Mouse (Mus musculus) MEL (cell line): ENCODE results near the gene Nlk. TPM values are rescaled to one million over a fixed set of nuclear protein-coding genes. Genes with fewer than 3 reads are reported as not detected.

Source experiments
- DNase-seq: peaks from one replicate; pipeline ENCODE4 v3.0.0; 2011; ENCODE audit warnings: low read depth, low spot score
- H3K27ac ChIP-seq: 2 replicates; pipeline ENCODE4 v1.5.1; 2012; ENCODE audit warnings: low read depth, mild to moderate bottlenecking, control low read depth, low read length, moderate library complexity; ENCODE audit not compliant: control insufficient read depth
- H3K27me3 ChIP-seq, 2 experiments: fragments of 150-350 bp in 1 of 2; sonication (generic) in 1 of 2; 2 replicates each; pipeline ENCODE4 v1.6.1; 2012; ENCODE audit warnings: low read length in 2 of 2, mild to moderate bottlenecking in 2 of 2, improper control_type of control experiment in 1 of 2, moderate library complexity in 1 of 2; ENCODE audit not compliant: insufficient read depth in 2 of 2, control insufficient read depth in 1 of 2
- H3K36me3 ChIP-seq, 2 experiments: 2 replicates each; pipeline ENCODE4 v1.6.1; 2012 to 2014; ENCODE audit warnings: low read length in 2 of 2, improper control_type of control experiment in 1 of 2, inconsistent platforms in 1 of 2, mild to moderate bottlenecking in 1 of 2; ENCODE audit not compliant: insufficient read depth in 2 of 2, control insufficient read depth in 1 of 2
- H3K4me1 ChIP-seq, 2 experiments: fragments of 150-350 bp in 1 of 2; sonication (generic) in 1 of 2; 2 replicates each; pipeline ENCODE4 v1.6.1; 2012; ENCODE audit warnings: low read length in 2 of 2, improper control_type of control experiment in 1 of 2, mild to moderate bottlenecking in 1 of 2; ENCODE audit not compliant: insufficient read depth in 2 of 2, control insufficient read depth in 1 of 2
- H3K4me3 ChIP-seq, 2 experiments: fragments of 150-350 bp in 1 of 2; sonication (generic) in 1 of 2; 2 replicates each; pipeline ENCODE4 v1.5.1; 2012; ENCODE audit warnings: low read depth in 2 of 2, low read length in 2 of 2, mild to moderate bottlenecking in 2 of 2, moderate library complexity in 2 of 2, control low read depth in 1 of 2, improper control_type of control experiment in 1 of 2; ENCODE audit not compliant: control insufficient read depth in 1 of 2, insufficient read depth in 1 of 2
- H3K79me2 ChIP-seq: 2 replicates; pipeline ENCODE4 v1.6.1; 2012; ENCODE audit warnings: mild to moderate bottlenecking, low read length, moderate library complexity; ENCODE audit not compliant: control insufficient read depth, poor library complexity, insufficient read depth
- H3K9ac ChIP-seq: 2 replicates; pipeline ENCODE4 v1.6.1; 2012; ENCODE audit warnings: low read depth, mild to moderate bottlenecking, control low read depth, low read length, moderate library complexity; ENCODE audit not compliant: control insufficient read depth, poor library complexity, severe bottlenecking
- H3K9me3 ChIP-seq: fragments of 150-350 bp; sonication (generic); replicated peaks from 2 replicates; pipeline ENCODE4 v1.6.1; 2012; ENCODE audit warnings: mild to moderate bottlenecking, low read length, improper control_type of control experiment, moderate library complexity; ENCODE audit not compliant: insufficient read depth
- CHD1 ChIP-seq: IDR thresholded peaks from 2 replicates; pipeline ENCODE4 v1.6.1; 2012; ENCODE audit warnings: low read depth, mild to moderate bottlenecking, inconsistent platforms, low read length, improper control_type of control experiment
- E2F4 ChIP-seq: IDR thresholded peaks from 2 replicates; pipeline ENCODE4 v1.6.1; 2011; ENCODE audit warnings: low read depth, low read length, improper control_type of control experiment, borderline replicate concordance
- GABPA ChIP-seq: IDR thresholded peaks from 2 replicates; pipeline ENCODE4 v1.6.1; 2012; ENCODE audit warnings: low read depth, mild to moderate bottlenecking, inconsistent platforms, low read length, improper control_type of control experiment, moderate library complexity
- GATA1 ChIP-seq: IDR thresholded peaks from 2 replicates; pipeline ENCODE4 v1.6.1; 2011; ENCODE audit warnings: low read depth, low read length, improper control_type of control experiment
- HCFC1 ChIP-seq: IDR thresholded peaks from 2 replicates; pipeline ENCODE4 v1.6.1; 2012; ENCODE audit warnings: low read depth, mild to moderate bottlenecking, inconsistent platforms, low read length, improper control_type of control experiment, moderate library complexity
- JUND ChIP-seq: IDR thresholded peaks from 2 replicates; pipeline ENCODE4 v1.6.1; 2011; ENCODE audit warnings: low read depth, mild to moderate bottlenecking, improper control_type of control experiment, low read length
- KAT2A ChIP-seq: conservative IDR thresholded peaks from 2 replicates; pipeline ENCODE4 v1.6.1; 2012; ENCODE audit warnings: low read depth, low read length, improper control_type of control experiment, inconsistent platforms
- MAFK ChIP-seq: IDR thresholded peaks from 2 replicates; pipeline ENCODE4 v1.6.1; 2011; ENCODE audit warnings: low read depth, mild to moderate bottlenecking, low read length, improper control_type of control experiment, borderline replicate concordance
- MAX ChIP-seq: IDR thresholded peaks from 2 replicates; pipeline ENCODE4 v1.6.1; 2011; ENCODE audit warnings: low read length, improper control_type of control experiment
- MAZ ChIP-seq: IDR thresholded peaks from 2 replicates; pipeline ENCODE4 v1.6.1; 2012; ENCODE audit warnings: low read depth, mild to moderate bottlenecking, inconsistent platforms, low read length, improper control_type of control experiment
- MEF2A ChIP-seq: IDR thresholded peaks from 2 replicates; pipeline ENCODE4 v1.6.1; 2014; ENCODE audit warnings: low read depth, mild to moderate bottlenecking, inconsistent platforms, low read length, improper control_type of control experiment; ENCODE audit not compliant: poor library complexity, insufficient replicate concordance, severe bottlenecking; ENCODE audit errors: extremely low read depth
- MYB ChIP-seq: IDR thresholded peaks from 2 replicates; pipeline ENCODE4 v1.6.1; 2011; ENCODE audit warnings: mild to moderate bottlenecking, low read depth, low read length, improper control_type of control experiment
- NELFE ChIP-seq: IDR thresholded peaks from 2 replicates; pipeline ENCODE4 v1.6.1; 2011; ENCODE audit warnings: low read depth, low read length, improper control_type of control experiment
- RCOR1 ChIP-seq: IDR thresholded peaks from 2 replicates; pipeline ENCODE4 v1.6.1; 2012; ENCODE audit warnings: low read depth, mild to moderate bottlenecking, inconsistent platforms, low read length, improper control_type of control experiment
- SIN3A ChIP-seq: IDR thresholded peaks from 2 replicates; pipeline ENCODE4 v1.6.1; 2012; ENCODE audit warnings: low read length, improper control_type of control experiment, inconsistent platforms
- TBP ChIP-seq: IDR thresholded peaks from 2 replicates; pipeline ENCODE4 v1.8.0; 2011; ENCODE audit warnings: low read depth, low read length, improper control_type of control experiment
- UBTF ChIP-seq: IDR thresholded peaks from 2 replicates; pipeline ENCODE4 v1.6.1; 2012; ENCODE audit warnings: low read depth, mild to moderate bottlenecking, inconsistent platforms, low read length, improper control_type of control experiment, moderate library complexity, borderline replicate concordance; ENCODE audit not compliant: insufficient read depth
- ZKSCAN1 ChIP-seq: IDR thresholded peaks from 2 replicates; pipeline ENCODE4 v1.6.1; 2012; ENCODE audit warnings: low read depth, mild to moderate bottlenecking, inconsistent platforms, low read length, improper control_type of control experiment, moderate library complexity
- polyA plus RNA-seq, 2 experiments: library from polyadenylated mRNA; stranded (reverse) in 1 of 2; unstranded in 1 of 2; fragments of >175 nt in 1 of 2; fragments of >200 nt in 1 of 2; gene quantifications; 2 replicates each; pipeline versions ENCODE4 v1.2.1 to v1.2.4; 2012; ENCODE audit warnings: low replicate concordance in 2 of 2, low read depth in 1 of 2; ENCODE audit not compliant: insufficient read length in 2 of 2, insufficient read depth in 1 of 2, missing spikeins in 1 of 2
- total RNA-seq: library from RNA; depleted of rRNA; stranded (reverse); fragments of 300-350 nt; gene quantifications from 2 replicates; pipeline ENCODE4 v1.2.3, GENCODE M21; 2012

Nlk gene
- total and polyA plus RNA-seq, 3 experiments: 16.9 to 17.9 TPM; not detected in 1

DNA sequence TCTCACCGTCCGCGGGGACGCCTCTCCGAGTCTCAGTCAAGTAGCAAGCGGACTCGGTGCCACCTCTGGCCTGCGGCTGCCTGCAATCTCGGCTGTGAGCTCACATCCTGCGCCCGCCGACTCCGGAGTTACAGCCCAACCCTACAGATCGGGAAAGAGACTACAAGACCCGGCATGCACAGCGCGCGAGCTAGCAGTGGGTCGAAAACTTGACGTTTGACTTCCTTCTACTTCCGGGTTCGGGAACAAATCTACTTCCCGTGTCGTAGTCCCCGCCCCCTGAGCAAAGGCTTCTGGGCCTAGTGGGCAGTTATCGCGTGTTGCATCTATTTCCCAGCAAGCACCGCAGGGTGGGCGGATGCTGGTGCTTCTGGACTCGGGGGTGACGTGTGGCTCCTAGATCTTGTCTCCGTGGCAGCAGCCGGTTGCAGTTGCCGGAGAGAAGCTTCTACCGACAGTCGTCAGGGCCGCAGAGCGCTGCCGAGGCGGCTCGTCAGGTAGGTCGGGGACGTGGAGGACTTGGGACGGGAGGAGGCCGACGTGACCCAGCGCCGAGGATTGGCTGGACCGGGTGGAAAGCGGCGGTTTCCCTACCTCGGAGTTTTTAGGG is 161.0 kb downstream of the Nlk start, which contains the start of the genes Tnfaip1 and Ift20 (continued):
- TF ChIP-seq TBP: peak; percentile 88
- no peak for TF ChIP-seq CHD1
- TF ChIP-seq SIN3A: peak; percentile 98
- TF ChIP-seq MYB: peak; percentile 50; the same call in 1 of the 2 replicates
- peak; percentile 100 for TF ChIP-seq HCFC1
- TF ChIP-seq NELFE: peak; percentile 98
- TF ChIP-seq KAT2A: peak; percentile 99
- TF ChIP-seq UBTF: 0 out of 2 replicates have a peak, but pooled peaks have one; percentile 51
- peak; percentile 96 for TF ChIP-seq GATA1
- TF ChIP-seq MEF2A: no peak
- TF ChIP-seq RCOR1: peak; percentile 83
- TF ChIP-seq ZKSCAN1: no peak
- no peak for TF ChIP-seq MAFK
- TF ChIP-seq GABPA: peak; percentile 51; the same call in 1 of the 2 replicates

DNA sequence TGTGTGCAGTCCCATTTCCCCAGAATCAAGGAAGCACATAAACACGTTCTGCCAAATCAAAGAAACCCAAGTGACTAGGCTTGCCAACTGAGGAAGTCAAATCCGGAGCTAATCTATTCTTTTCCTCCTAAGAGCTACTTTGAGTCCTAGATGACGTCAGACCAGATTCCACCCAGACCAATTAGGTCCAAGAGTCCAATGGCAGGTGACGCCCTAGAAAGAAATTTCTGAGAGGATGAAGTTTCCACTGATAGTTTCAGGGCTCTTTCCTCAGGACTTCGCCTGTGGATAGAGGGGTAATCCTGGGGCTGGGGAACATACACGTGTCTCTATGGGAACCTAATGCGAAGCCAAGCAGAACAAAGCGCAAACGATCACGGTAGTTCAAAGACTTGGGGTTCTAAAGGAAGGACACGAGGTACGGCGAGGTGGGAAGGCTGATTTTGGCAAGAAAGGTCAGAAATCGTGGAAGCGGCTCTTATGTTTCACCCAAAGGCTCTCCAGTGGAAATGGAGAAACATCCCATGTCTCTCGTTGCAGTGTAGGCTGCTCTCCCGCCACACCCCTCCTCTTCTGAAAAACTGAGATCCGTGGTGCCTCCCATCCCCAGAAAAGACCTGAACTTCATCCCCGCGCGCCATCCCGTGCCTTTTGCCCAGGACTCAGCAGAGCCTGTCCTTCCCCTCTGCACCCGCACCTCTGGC is 161.6 kb downstream of the Nlk start:
- peak overlapping the region; percentile 67 to 81 for H3K4me3 ChIP-seq
- TF ChIP-seq JUND: no peak
- peak; percentile 67 for TF ChIP-seq RCOR1
- no peak for TF ChIP-seq MAZ
- peak; percentile 65 for TF ChIP-seq MAX
- no peak for TF ChIP-seq E2F4
- no peak for TF ChIP-seq KAT2A
- no peaks in the 10 kb centered on the region for H3K27me3 ChIP-seq
- peak overlapping the region; percentile 48 for H3K9ac ChIP-seq
- H3K79me2 ChIP-seq: peaks cover 23% of the 10 kb centered on the region
- H3K36me3 ChIP-seq: peaks cover 3 to 25% of the 10 kb centered on the region in 2 experiments
- peak overlapping the region; percentile 29; the same call in 1 of the 2 replicates for H3K27ac ChIP-seq
- no peaks in the 10 kb centered on the region for H3K9me3 ChIP-seq
- peak; percentile 76 for DNase-seq
- H3K4me1 ChIP-seq: peaks cover 0 to 34% of the 10 kb centered on the region in 2 experiments; a peak in 3 of 4 replicates
